Mouse (Mus musculus) adrenal gland, adult 8-10 months (tissue): ENCODE measurements around the gene Pom121. TPM values are rescaled to one million over a fixed set of nuclear protein-coding genes. Genes with fewer than 3 reads are reported as not detected.

Source experiments
- DNase-seq: peaks from one replicate; pipeline ENCODE4 v3.0.0; 2022
- microRNA-seq, 2 experiments: library from miRNA; unstranded; fragments of <30 nt; microRNA quantifications; one replicate each; pipeline ENCODE4 v1.2.0; 2022
- total RNA-seq, 4 experiments: library from RNA; stranded (reverse); gene quantifications; 2 replicates each; pipeline ENCODE4 v1.2.4; 2022

Gene Pom121
- total RNA-seq, 4 experiments from 2014 or later: 17.2 to 24.1 (median 22.5) TPM

- DNase-seq: no peak
Measured at GRCm38 (mm10) chr5:135368312-135368711, 26.0 kb downstream of the Pom121 start.

GRCm38 (mm10) chr5:135367841-135368240 is 26.5 kb downstream of the Pom121 start:
- no peak for DNase-seq

GRCm38 (mm10) chr5:135363540-135363939 is 30.8 kb downstream of the Pom121 start:
- DNase-seq: no peak

GRCm38 (mm10) chr5:135362572-135362971 is 31.8 kb downstream of the Pom121 start:
- DNase-seq: no peak

GRCm38 (mm10) chr5:135359772-135360171 is 34.6 kb downstream of the Pom121 start:
- no peak for DNase-seq

GRCm38 (mm10) chr5:135357556-135357955 is 36.8 kb downstream of the Pom121 start:
- DNase-seq: no peak

GRCm38 (mm10) chr5:135356090-135356489 is 38.3 kb downstream of the Pom121 start:
- no peak for DNase-seq

GRCm38 (mm10) chr5:135353564-135353963 is 40.8 kb downstream of the Pom121 start:
- DNase-seq: no peak

- no peak for DNase-seq
Measured at GRCm38 (mm10) chr5:135352995-135353394, 41.4 kb downstream of the Pom121 start, which contains the start of gene Trim50. TSS of gene Trim50 (plus strand) at chr5:135353295.

GRCm38 (mm10) chr5:135351606-135352005 is 42.7 kb downstream of the Pom121 start:
- DNase-seq: no peak

GRCm38 (mm10) chr5:135349862-135350261 is 44.5 kb downstream of the Pom121 start, which contains the start of gene Fkbp6:
TSS of gene Fkbp6 (minus strand) at chr5:135350044.
- no peak for DNase-seq

GRCm38 (mm10) chr5:135347511-135348011 is 46.8 kb downstream of the Pom121 start:
- DNase-seq: no peak

GRCm38 (mm10) chr5:135346430-135346829 is 47.9 kb downstream of the Pom121 start:
- DNase-seq: no peak

- no peak for DNase-seq
Measured at GRCm38 (mm10) chr5:135345989-135346388, 48.4 kb downstream of the Pom121 start.

GRCm38 (mm10) chr5:135337575-135337974 is 56.8 kb downstream of the Pom121 start:
- DNase-seq: peak; percentile 42

- no peak for DNase-seq
Measured at GRCm38 (mm10) chr5:135331161-135331560, 63.2 kb downstream of the Pom121 start.

GRCm38 (mm10) chr5:135330201-135330600 is 64.1 kb downstream of the Pom121 start:
- DNase-seq: no peak

GRCm38 (mm10) chr5:135329471-135329870 is 64.9 kb downstream of the Pom121 start:
- DNase-seq: no peak

Small RNA genes lying within 50 kb of the gene (microRNA-seq; reads per million reads assigned to microRNA genes)
- gene Mir7033: 0.53 to 0.67 reads per million in 2 experiments

Other genes with a start within 250 kb of the Pom121 start
- 10 to 100 TPM; 21.2 to 30.4 (median 25.6) TPM for gene Tbl2, start 244.9 kb downstream of the Pom121 start, total RNA-seq
- 10 to 100 TPM; 65.5 to 89.7 (median 78.2) TPM for gene Bcl7b, start 226.3 kb downstream of the Pom121 start, total RNA-seq
- 100 to 1,000 TPM in 1 of 4 experiments, 10 to 100 TPM in 3; 71.4 to 118 (median 94.8) TPM for gene Baz1b, start 207.3 kb downstream of the Pom121 start, total RNA-seq
- gene Fzd9, start 143.3 kb downstream of the Pom121 start, total RNA-seq: 10 to 100 TPM in 1 of 4 experiments, 1 to 10 TPM in 3; 2.8 to 10.5 (median 6.3) TPM
- under 1 TPM in 2 of 4 experiments, not detected in 2; 0.21 to 0.52 TPM for gene Fkbp6, start 44.5 kb downstream of the Pom121 start, total RNA-seq
- not detected for gene Trim50, start 41.3 kb downstream of the Pom121 start, total RNA-seq
- gene Nsun5, start 24.6 kb downstream of the Pom121 start, total RNA-seq: 10 to 100 TPM; 21.9 to 25.0 (median 22.9) TPM
- gene Hip1, start 150.6 kb upstream of the Pom121 start, total RNA-seq: 10 to 100 TPM; 18.9 to 39.9 (median 33.1) TPM
- not detected for gene Ccl26, start 169.0 kb upstream of the Pom121 start, total RNA-seq
- gene Ccl24, start 178.5 kb upstream of the Pom121 start, total RNA-seq: 1 to 10 TPM in 1 of 4 experiments, under 1 TPM in 2, not detected in 1; 0.55 to 2.0 (median 0.71) TPM
- gene Rhbdd2, start 238.1 kb upstream of the Pom121 start, total RNA-seq: 10 to 100 TPM; 46.0 to 64.8 (median 57.1) TPM